Mouse (Mus musculus): Measurements from ENCODE around the gene Ehd4.
A peak's percentile ranks its signal among the peaks of the same experiment; 100 is the strongest.

Ehd4 gene

GRCm38 (mm10) chr2:120069466-120069990, 84.9 kb downstream of the Ehd4 start:
- DNase-seq (ENCODE audit: low read depth, low spot score) = no peak

DNA sequence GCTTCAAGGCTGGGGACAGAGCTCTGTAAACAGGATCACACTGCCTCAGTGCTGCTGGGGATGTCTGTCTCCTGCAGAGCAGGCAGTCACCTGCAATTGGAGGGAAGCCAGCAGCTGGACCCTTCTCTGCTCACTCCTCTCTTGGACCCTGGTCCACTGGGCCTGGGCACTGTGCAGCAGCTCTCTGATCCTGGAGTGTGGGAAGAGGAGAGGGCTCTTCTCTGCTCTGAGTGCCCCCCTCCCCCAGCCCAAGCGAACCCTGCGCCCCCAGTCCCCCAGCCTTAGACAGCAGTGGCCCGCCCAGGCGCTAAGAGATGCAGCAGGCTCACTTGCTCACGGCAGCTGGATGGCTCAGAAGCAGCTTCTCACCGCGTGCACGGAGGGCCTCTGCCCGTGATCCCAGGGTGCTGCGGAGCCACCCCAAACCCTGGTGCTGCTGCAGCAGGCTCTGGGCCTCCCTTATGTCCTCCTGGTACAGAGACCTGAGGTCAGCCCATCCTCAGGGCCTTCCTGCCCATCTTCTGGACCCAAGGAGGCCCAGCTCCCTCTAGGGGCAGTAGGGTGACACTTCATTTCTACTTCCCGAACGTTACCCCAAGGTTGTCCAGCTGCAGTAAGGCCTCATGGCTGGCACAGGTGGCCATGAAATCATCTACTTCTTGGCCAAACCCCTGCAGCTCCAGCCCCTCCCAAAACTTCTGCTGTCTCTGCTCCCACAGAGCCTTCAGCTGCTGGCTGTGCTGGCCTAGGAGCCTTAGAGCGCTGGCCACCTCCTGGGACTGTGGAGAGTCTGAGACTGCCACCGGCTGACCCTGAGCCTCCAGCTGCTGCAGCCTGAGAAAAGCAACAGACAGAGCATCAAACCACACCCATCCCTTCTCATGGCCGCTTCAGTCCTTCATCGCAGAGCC, 85.6 kb downstream of the Ehd4 start:
- DNase-seq (ENCODE audit: low read depth, low spot score) = peak; percentile 44

DNA sequence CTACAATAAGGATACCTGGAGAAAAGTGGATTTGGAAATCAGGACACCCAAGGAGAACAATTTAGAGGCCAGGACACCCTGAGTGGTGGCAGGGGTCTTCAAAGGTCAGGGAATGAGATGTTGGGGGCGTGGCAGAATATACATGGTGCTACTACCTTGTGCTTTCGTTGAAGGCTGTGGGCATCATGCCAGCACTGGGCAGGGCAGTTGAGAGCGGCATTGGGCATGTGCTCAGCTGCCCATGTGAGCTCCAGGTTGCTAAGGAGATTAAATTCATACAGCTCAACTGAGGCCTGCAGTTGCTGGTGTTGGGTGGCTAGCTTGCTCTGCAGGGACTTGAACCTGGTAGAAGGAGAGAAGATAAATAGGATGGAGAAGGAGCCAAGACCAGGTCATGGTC, 88.2 kb downstream of the Ehd4 start:
- no peak for DNase-seq (ENCODE audit: low read depth, low spot score)

GRCm38 (mm10) chr2:120065243-120065642, 89.2 kb downstream of the Ehd4 start:
- no peak for DNase-seq (ENCODE audit: low read depth, low spot score)

- DNase-seq (ENCODE audit: low read depth, low spot score) = no peak
Measured at GRCm38 (mm10) chr2:120064639-120065038, 89.8 kb downstream of the Ehd4 start.

GRCm38 (mm10) chr2:120062248-120062647, 92.2 kb downstream of the Ehd4 start:
- DNase-seq (ENCODE audit: low read depth, low spot score) = no peak

- DNase-seq (ENCODE audit: low read depth, low spot score) = no peak
Measured at GRCm38 (mm10) chr2:120060651-120061050, 93.8 kb downstream of the Ehd4 start.

DNA sequence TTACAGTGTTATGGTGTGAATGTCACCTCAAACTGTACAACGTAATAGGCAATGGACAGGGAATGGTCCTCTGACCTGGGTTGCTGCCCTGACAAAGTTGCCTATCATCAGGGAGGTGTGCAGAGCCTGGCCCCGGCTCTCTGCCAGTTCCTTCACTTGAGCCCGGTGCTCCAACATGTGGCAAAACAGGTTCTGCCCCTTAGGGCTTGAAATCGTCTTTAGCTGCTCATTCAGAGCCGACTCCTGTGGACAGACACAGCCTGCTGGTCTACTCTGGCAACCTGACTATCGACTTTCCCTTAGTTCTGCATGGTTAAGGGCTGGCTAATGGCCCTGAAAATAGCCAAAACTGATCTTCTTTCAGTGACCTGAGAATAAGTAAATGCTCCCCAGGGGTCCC, 94.2 kb downstream of the Ehd4 start:
- DNase-seq (ENCODE audit: low read depth, low spot score) = no peak

- no peak for DNase-seq (ENCODE audit: low read depth, low spot score)
Measured at GRCm38 (mm10) chr2:120059466-120059865, 94.9 kb downstream of the Ehd4 start.

DNA sequence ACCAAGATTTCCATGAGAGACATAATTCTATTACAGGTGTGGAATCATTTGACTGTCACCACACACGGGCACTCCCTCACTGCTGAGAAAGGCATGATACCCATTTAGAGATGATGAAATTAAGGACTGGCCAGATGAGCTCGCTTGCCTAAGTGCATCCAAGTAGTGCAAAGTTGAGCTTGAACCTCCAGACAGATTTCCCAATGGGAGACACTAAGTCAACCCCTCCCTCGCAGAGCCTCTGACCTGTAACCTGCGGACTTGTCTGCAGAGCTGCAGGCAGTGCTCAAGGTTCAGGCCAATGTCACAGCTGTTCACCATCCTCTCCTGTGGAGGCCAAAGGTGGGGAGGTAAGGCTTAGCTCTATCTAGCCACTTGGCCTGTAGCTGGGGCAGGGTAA, 95.6 kb downstream of the Ehd4 start:
- DNase-seq (ENCODE audit: low read depth, low spot score) = no peak

GRCm38 (mm10) chr2:120055923-120056322, 98.5 kb downstream of the Ehd4 start:
- DNase-seq (ENCODE audit: low read depth, low spot score) = no peak

GRCm38 (mm10) chr2:120054771-120055552, 99.4 kb downstream of the Ehd4 start:
- no peak for DNase-seq (ENCODE audit: low read depth, low spot score)

DNA sequence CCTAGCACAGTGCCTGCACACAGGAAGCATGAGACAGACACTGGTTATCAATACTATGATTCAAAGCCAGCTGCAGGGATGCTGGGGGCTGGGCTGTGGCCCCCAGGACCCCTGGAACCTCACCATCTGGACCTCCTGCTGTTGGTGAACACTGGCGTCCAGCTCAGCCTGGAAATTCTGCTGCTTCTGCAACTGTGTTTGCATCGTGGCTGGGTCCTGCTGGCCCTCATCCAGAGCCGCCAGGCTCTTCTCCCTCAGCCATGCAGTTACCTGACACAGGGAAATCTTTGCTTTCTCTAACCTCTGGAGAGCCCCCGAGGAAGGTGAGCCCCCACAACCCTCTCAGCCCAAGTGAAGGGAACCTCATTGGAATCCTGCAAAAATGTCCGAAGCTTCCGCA, 103.0 kb downstream of the Ehd4 start:
- DNase-seq (ENCODE audit: low read depth, low spot score) = no peak

DNA sequence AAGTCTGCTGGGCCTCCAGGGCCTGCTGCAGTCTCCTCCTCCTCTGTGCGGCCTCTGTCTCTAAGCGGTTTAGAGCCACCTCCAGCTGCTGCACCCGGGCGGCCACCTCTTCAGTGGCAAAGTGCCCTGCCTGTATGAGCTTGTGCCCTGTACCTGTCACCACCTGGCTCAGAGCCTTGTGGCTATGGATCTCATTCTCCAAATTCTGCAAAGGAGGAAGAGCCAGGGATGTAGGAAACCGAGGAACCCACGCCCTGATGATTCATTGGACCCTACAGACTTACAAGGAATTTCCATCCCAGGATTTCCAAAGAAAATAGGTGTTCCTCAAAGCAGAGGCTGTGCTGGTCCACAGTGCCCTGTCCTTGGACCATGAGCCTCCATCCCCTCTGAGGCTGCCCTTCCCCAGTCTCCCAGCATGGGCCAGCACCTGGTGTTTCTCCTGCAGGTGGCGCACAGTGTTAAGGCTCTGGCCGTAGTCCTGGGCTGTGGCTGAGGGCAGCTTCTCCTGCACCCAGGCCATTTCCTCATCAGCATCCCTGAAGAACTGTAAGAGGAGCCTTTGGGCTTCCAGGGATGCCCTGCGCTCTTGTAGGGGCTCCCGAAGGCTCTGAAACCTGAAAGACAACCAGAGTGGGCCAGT, 104.7 kb downstream of the Ehd4 start:
- DNase-seq (ENCODE audit: low read depth, low spot score) = peak; percentile 20

- no peak for DNase-seq (ENCODE audit: low read depth, low spot score)
Measured at GRCm38 (mm10) chr2:120048173-120048572, 106.2 kb downstream of the Ehd4 start.

DNA sequence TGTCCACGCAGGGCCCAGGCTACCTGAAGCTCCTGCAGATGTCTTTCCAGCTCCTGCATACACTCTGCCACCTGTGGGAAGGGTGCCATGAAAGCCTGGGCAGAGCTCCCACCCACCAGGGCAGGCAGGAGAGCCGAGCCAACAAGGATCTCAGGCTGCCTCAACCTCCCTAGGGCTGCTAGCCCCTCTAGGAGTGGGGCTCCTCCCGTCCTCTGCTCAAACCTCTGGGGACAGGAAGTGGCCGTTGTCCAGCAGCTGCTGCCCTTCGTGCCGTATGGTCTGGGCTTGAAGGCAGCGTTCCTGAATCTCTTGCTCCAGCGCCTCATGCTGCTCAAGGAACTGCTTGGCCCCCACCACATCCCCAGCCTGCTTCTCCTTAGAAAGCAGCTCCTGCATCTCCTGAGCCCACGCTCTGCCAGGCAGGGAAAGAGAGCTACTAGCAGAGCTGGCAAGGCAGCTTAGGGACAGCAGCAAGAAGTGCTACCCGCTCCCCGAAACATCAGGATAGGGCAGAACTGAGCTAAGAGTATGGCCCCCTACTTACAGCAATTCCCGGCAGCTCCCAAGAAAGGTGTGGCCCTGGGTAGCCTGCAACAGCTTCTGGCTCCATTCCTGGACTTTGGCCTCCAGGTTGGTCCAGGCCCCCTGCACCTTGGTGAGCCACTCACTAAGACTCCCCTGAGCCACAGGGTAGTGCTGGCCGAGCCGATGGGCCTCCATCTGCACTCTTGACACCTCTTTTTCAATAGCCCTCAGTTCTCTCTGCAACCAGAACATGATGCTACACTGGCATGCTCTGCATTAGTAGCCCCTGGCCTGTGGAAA, 107.7 kb downstream of the Ehd4 start:
- DNase-seq (ENCODE audit: low read depth, low spot score) = no peak

DNA sequence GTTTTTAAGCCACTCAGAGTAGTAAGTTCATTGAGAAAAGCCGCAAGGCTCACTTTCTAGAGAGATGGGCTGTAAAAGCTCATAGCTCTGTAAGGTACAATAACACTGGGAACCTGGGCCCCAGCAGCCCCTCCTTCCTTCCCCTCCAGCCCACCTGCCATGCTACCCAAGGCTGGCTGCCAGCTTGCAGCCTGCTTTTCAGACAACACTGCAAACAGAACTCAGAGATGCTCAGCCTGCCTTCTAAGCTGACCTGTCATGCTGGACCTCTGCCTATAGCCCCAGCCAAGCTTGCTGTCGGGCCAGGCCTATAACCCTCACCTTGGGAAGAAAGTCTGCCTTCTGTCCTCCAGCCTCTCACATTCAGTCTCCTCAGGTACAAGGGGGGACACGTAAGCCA, 109.7 kb downstream of the Ehd4 start:
- no peak for DNase-seq (ENCODE audit: low read depth, low spot score)

DNA sequence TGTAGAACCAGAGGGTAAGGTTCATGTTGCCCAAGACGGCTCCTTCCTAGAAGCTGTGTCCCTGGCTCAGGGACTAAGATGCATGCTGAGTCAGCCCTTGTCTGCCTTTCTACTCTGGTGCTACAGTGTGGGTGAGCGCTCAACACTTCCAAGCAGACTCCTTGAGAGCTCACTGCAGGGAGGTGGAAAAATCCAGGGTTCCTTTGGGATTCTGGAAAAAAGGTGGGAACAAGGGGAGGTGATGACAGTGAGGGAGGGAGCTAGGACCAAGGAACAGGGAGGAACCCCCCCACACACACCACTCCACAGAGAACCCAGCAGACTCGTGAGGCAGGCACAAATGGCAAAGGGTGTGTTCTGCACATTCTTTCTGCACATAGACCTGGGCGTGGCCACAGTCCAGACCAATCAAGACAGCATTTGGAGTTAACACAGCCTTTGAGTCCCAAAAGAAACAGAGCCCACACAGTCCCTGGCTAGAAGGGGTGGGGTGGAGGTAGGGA, 110.3 kb downstream of the Ehd4 start:
- DNase-seq (ENCODE audit: low read depth, low spot score) = no peak

DNA sequence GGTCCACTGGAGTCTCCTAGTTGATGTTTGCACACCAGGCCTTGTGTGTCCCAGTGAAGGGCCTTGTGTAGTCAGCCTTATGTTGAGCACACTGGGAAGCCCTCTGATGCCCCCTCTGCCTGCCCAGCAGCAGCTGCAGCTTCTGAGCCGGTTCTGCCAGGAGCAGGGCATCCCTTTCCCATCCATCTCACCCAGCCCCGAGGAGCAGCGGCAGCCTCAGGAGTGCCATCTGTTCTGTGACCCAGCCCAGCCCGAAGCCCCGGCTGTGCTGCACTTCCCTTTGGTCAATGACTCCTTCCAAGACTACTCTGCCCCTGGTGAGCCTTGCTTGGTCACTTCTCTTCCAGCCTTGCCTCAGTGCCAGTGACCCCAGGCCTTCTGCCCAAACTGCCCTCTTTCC, 113.4 kb downstream of the Ehd4 start:
- no peak for DNase-seq (ENCODE audit: low read depth, low spot score)
